Mouse (Mus musculus) gastrocnemius, adult 18-20 months (tissue): ENCODE results near the gene Clic1. TPM values are rescaled to one million over a fixed set of nuclear protein-coding genes. Genes with fewer than 3 reads are reported as not detected.
"Not testable (repeated sequence)": the region's sequence is repeated elsewhere in the genome, so short reads cannot be mapped to it uniquely, and the experiment has no call there.

Source experiments
- DNase-seq: peaks from one replicate; pipeline ENCODE4 v3.0.0; 2021; ENCODE audit warnings: low spot score
- total RNA-seq, 2 experiments: library from RNA; stranded (reverse); gene quantifications; 2 replicates each; pipeline ENCODE4 v1.2.3; 2021

Clic1 gene
- total RNA-seq, 2 experiments from 2014 or later, result 7.5 to 11.6 TPM

DNA sequence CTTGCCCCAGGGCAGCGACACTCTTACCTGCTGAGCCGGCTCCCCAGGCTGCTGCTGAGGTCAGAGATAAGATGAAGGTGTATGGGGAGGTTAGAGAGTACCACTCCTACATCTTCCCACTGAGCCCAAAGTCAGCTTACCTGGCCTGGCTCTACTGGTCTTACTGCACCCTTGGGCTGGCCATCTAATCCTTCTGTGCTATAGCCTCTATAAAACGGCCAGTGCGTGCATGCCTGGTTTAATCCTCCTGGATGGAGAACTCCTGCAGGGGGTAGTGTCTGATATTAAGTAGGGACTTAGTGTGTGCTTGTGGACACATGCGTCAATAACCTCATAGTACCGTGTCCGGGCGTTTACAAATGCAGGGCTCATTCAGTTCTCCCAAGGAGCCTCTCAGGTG lies 29.2 kb upstream of the Clic1 start:
- DNase-seq, result no peak

DNA sequence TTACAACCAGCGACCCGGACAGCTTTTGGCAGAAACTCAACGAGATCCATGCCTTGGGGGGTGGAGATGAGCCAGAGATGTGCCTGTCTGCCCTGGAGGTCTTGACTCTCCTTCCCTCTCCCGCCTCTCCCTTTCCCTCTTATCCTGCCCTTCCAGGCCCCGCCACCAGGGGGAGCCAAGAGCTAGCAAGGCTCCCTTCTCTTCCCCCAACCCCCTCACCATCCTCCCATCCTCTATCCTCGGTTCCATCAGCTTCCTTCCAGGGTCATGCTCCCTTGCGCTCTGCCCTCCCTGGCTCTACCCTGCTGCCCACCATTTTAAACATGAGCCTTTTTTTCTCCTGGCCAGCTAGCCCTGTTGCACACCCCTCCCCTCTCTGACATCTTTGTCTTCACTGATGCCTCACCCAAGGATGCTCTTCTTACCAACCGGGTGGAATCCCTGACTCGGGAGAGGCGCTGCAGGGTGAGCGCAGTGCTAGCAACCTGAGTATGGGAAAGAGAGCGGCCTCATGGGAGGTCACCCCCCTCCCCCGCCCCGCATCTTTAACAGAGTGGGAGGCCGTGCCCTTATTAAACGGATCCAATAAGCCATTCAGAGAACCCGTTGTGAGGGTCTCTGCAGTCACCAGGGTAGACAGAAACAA lies 28.5 kb upstream of the Clic1 start:
- peak; percentile 89 for DNase-seq

DNA sequence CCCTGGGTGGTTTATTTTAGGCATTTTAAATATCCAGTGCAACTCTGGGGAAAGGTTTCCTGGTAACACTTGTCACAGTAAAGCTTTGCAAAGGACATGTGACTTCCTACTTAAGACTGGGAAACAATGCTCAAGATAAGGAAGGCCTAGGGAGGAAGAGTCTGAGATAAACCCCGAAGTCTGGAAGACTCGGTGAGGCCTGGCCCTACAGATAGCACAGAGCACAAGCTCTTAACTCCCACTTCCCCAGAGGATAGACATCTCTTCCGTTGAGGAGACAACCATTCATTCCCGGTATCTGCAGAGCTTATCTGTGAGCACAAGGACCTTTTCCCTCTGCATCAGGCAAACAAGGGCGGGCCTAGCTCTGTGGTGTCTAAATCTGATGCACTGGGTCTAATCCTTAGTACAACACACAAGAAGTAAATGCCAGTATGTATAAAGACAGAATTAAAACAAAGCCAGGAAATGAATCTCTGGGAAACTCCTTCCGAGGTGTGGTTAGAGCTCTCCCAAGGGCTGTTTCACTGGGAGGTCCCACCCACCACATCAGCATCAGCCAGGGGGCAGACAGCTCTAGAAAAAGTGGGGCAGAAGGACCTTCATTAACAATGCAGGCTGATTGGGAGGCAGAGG lies 27.8 kb upstream of the Clic1 start:
- no peak for DNase-seq

DNA sequence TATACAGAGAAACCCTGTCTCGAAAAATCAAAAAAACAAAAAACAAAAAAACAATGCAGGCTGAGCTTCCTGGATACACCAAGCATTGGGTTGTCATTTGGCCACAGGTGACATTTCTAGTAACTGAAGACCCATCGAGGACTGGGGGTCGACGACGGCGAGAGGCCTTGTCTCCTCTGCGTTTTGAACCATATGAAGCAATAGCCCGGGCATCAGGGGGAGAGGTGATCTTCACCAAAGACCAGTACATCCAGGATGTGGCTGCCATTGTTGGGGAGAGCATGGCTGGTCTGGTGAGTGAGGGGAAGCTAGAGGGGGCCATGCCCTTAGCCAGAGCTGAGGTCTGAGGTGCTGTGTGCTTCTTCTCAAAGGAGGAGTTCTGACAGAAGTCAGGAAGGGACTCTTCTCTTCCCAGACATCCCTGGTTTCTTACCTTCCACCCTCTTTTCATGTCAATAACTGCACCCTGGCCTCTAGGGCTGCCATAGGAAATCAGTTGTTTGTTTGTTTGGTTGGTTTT lies 27.2 kb upstream of the Clic1 start:
- no peak for DNase-seq

DNA sequence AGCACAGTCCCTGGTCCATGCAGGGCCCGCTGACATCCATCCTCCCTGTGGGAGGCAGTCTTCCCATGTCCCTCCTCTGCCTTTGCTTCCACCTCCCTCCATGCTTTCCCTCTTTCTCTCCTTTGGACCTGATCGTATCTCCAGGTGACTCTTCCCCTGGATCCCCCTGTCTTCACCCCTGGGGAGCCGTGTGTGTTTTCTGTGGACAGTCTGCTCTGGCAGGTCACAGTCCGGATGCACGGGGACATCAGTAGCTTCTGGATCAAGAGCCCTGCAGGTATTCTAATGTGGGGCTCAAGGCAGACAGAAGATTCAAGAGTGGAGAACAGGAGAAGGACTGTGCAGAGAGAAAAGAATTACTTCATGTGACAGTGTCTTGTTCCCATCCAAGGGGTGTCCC lies 26.5 kb upstream of the Clic1 start:
- no peak for DNase-seq

DNA sequence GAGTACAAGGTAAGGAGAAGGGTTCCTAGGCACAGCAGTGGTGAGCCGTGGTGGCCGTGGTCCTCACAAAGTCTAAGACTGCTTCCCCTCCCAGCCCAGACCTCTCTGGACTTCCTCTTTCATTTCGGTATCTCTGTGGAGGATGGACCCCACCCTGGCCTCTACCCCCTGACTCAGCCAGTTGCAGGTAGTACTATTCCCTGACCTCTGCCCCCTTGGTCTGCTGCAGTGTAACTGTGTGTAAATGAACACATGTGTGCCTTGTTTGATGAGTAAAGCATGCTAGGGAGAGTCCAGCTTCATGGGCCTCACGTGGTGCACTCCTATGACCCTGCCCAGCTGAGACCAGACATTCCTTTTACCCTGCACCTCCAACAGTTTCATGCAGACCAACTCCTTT lies 26.0 kb upstream of the Clic1 start:
- no peak for DNase-seq

DNA sequence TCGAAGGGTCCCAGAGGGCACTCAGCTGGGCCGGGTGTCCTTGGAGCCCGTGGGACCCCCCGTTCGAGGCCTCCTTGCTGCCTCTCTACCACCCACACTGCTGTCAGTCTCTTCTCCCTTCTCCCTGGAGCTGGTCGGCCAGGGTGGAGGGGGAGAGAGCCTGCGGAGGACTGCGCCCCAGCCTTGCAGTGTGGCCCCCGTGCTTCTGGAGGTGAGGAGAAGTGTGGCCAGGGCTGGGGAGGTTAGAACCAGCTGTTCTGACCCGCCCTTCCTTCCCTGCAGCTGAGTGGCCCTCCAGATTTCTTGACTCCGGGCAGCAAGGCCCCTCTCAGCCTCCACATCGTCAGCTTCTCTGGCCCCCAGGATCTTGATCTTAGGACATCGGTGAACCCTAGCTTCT lies 25.5 kb upstream of the Clic1 start:
- DNase-seq, result no peak

DNA sequence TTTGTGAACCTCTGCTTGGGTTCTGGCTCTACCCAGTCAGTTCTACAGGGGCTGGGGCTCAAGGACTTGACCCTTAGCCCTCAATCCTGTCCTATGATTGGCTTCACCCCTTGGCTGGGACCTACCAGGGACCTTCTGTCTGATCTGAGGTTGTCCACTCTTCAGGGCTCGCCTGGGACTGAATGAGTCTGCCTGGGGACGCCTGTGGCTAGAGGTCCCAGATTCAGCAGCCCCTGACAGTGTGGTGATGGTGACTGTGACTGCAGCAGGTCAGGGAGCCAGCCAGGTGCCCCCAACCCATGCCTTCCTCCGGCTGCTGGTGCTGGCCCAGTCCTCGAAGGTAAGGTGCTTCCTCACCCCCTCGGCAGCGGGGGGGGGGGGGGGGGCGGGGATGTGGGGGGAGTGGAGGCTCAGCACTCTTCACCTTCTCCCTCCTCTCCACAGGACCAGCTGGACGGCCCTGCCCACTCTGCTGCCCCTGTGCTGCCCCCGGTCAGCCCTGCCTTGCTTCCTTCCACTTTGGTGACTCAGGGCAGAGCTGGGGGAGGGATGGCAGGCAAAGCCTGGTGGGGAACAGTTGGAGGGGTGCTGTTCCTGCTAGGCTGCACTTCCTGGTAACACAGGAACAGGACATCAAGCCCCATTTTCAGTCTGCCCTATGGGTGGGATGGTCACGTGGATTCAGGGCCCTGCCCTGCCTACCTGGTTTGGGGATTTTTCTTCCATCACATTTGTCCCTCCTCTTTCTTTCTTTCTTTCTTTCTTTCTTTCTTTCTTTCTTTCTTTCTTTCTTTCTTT lies 24.9 kb upstream of the Clic1 start:
- DNase-seq, result no peak

DNA sequence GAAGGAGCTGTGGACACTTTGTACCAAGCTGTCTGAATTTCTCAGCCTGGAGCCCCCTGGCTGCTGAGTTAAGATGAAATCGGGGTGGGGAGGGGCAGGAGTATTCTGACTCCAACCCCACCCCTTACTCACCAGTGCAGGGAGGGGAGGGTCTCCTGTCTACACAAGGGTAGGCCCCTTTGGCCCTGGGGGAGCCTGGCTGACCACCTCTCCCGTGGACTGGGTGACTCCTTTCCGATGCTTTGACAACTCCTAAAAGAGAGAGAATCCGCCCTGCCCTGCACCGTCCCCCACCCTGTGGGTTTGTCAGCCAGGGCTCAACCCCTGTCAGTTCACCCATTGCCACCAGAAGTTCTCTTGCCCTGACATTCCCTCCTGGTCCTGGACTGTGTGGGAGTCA lies 23.6 kb upstream of the Clic1 start:
- DNase-seq, result no peak

DNA sequence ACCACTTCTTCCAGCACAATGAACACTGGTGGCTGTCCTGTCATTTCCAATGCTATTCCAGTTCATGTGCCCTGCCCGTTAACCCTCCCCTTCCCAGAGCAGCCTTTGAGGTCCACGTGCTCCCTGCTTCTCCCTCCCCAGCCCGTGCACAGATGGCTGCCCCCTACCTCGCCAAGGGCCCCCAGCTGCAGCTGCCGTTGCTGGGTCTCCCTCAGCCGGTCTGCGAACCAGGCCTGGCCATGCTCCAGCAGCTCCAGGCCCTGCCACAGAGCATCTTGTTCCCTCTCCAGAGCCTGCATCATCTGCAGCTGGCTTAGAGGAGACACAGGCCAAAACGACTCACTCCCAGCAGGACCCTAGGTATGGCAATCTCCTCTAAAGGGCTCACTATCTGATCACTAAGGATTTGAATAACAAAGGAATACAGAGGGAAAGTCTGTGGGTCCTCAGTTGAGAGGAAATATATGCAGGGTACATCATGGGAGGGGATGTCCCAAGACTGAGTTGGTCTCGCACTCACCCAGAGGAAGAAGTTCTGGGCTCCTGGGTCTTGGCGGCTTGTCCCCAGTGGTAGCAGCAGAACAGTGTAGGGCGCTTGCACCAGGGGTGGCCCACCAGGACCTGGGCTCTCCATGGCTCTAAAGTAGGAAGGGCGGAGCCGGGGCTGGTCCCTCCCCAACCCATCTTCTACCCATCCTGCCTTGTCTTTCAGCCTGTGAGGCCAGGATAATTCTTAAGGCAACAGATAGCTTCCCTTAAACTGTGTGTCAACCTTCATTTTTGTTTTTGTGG lies 22.3 kb upstream of the Clic1 start, which contains the start of gene Sapcd1:
TSS of gene Sapcd1 (minus strand) at position 740 of the 792 bp plus-strand sequence.
- DNase-seq, result no peak

DNA sequence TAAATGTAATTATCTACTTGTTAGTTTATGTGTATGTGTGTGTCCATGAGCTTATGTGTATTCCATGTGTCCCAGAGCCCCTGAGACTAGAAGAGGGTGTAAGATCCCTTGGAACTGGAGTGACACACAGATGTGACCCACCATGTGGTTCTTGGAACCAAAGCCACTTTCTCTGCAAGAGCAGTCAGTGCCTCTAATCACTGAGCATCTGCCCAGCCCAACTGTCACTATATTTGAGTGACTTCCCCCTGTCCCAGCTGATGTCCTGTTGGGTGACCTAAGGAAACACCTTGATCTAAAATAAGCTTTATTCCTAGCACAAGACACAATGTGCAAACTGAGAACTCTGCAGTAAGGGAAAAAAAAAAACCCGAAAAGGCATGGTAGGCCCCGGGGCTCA lies 21.5 kb upstream of the Clic1 start:
- DNase-seq, result no peak

DNA sequence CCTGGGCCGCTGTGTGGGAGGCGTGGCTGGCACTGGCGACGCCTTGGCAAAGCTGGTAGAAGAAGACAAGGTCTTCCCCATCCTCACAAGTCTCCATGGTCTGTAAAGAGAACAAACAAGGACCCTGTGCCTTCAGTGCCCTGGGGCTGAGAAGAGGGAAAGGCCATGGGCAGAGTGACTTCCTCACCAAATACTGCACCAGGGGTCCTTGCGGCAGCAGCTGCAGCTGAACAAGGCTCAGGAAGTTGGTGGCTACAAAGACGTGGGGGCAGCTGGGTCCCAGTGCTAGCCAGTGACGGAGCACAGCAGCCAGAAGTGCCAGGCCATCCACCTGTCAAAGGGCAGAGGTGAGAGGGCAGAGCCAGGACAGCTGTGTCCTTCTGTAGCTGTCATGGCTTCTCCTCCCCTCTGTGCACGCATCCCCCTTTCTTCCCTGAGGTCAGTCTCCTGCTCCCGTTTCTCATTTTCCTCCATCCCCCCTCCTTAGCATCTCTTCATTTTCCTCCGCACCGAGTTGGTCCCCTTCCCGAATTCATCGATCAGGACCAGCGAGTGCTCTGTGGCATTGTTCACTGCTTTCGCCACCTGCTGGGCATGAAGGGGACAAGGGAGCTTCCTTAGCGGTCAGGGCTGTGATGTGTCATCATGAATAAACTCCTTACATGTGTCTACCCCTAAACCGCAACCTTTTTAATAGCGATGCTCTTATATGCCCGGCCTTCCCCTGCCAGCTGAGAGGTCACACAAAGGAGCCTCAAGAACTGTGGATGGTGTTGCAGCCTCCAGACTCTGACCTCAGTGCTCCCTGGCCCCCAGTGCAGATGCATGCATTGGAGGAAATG lies 19.9 kb upstream of the Clic1 start:
- no peak for DNase-seq

DNA sequence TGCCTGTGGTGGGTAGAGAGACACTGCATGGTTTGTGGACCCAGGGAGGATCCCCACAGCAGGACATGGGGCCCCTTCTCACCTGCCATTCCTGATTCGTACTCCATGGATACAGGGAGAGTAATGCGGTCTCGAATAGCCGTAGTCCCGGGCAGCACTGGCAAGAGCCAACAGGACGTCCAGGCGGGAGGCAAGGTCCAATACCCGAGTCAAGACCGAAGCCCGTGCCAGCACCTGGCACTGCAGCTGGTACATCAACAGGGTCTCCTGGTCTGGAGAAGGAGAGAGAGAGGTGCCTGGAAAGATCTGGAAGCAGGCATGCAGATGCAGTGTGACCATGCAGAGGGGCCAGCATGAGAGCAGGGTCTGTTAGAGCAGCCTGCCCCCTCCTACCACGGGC lies 18.5 kb upstream of the Clic1 start:
- DNase-seq, result no peak

DNA sequence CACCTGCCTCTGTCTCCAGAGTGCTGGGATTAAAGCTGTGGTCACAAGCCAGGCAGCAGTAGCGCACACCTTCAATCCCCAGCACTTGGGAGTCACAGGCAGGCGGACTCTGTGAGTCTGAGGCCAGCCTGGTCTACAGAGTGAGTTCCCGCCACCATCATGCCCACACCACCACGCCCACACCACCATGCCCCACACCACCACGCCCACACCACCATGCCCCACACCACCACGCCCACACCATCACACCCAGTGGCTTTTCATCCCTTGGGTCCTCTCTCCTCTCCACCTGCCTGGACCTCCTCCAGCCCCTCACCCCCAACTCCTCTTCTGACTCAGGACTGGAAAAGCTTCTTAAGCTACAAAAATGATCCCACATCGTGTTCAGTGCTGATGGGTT lies 17.9 kb upstream of the Clic1 start:
- DNase-seq, result no peak

DNA sequence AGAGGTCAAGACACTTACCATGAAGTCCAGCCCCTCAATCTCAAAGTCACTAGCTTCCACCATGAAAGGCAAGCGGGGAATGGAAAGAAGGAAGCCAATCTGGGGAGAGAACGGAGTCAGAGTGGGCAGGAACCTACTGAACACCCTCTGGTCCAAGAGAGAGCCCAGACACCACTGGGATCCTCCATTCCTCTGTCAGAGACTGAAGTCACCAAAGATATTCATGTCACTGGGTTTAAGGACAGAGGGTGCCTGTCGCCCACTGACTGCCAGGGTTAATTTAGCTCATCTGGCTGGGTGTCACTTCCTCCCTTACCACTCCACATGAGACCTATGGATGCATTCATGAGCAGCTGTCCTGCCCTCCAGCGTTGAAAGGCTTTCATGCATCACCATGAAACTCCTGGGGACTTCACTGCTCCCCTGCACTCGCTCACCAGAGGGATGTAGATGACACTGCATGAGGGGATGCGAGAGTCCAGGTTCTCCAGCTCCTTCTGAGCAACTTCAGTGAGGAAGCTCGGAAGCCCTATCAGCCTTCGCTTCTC lies 17.4 kb upstream of the Clic1 start:
- no peak for DNase-seq

DNA sequence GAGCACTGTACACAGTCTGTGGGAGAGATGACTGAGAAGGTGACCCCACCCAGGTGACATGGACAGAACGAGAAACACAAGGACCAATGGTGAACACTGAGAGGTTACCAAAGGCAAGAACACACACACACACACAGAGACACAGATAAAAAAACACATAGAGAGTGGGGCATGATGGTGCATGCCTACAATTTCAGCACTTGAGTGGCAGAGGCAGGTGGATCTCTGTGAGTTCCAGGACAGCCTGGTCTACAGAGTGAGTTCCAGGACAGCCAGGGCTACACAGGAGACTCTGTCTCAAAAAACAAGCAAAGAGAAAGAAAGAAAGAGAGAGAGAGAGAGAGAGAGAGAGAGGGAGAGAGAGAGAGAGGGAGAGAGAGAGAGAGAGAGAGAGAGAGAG lies 16.1 kb upstream of the Clic1 start:
- not testable (repeated sequence) for DNase-seq

DNA sequence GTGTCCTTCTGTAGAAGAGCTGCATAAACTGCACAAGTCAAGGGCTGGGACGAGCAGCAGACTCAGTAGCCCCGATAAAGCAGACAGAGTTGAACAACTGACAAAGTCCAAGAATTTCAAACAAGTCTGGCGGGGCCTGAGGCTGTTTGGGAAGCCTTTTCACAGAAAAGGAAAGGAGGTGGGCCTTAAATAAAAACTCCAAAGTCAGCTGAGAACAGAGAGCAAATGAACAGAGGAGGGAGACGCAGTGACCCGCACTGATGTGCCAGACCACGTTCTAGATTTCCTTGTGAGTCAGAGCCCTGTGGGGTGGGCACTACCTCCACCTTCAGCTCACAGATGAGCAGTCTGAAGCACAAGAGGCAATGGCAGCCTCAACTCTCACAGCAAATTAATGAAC lies 14.9 kb upstream of the Clic1 start:
- no peak for DNase-seq

DNA sequence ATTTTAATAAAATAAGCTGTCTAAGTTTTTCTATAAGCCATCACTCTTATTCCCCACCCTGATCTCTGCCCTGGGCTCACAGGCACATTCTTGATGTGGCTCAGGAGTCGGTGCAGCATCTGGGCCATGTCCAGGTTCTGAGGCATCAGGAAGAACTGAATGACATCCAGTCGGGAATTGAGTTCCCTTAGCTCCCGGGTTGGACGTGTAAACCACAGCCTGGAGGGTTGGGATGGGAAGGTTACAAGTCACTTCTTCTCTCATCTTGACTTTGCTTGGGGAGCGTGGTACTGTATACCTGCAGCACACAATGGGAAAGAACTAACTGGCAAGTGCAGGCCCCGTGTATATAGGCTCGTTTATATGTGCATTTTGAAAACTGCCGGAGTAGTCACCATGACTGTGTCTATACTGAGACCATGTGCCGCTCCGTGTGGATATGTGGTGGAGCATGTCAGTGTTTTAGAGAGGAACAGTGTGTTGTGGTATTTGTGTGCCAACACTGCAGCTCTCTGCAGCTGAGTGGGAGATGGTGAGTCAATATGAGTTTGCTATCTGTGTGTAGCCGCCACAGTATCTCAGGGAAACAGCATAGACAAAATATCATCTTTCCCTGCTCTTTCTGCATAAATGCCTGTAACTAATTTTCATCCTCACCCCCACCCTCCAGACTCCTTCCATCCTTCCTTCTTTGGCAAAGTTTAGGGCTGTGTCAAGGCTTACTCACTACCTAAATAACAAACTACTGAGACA lies 10.5 kb upstream of the Clic1 start:
- no peak for DNase-seq

DNA sequence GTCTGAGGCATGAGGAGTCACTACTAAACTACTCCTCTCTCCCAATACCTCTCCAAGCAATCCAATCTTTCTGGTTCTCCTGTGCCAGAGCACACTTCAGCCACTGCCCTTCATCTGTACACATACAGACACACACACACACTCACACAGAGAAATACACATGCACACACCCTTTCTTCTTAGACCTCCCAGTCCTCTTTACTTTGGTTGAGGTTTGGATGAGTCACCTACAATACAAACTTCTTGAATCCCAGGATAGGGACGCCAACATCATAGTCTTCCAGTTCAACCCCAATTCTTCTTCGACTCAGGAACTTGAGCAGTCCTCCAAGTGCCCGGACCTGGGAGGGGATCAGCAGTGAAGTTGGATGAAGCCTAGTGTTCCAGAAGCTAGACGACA lies 6.0 kb upstream of the Clic1 start:
- no peak for DNase-seq
